Mouse (Mus musculus) midbrain, embryonic 14.5 days (tissue): Measurements from ENCODE around the gene Slc43a1. TPM values are rescaled to one million over a fixed set of nuclear protein-coding genes. Genes with fewer than 3 reads are reported as not detected.

ENCODE experiments used
- ATAC-seq: fragments of 200-750 bp; cut with Nextera tagmentation; 2 replicates; pipeline ENCODE4 v1.8.0; 2017; ENCODE audit warnings: moderate number of reproducible peaks, moderate library complexity; ENCODE audit not compliant: low FRiP score, low TSS enrichment
- DNase-seq: peaks from one replicate; pipeline ENCODE4 v3.0.0-alpha.2; 2015
- H3K27ac ChIP-seq: fragments of 300-500 bp; sonication (generic); replicated peaks from 2 replicates; pipeline ENCODE4 v1.5.1; 2014; ENCODE audit warnings: mild to moderate bottlenecking, low read depth, low read length, moderate library complexity
- H3K27me3 ChIP-seq: fragments of 300-500 bp; sonication (generic); 2 replicates; pipeline ENCODE4 v1.6.1; 2014; ENCODE audit warnings: low read length, control low read depth, mixed read lengths; ENCODE audit not compliant: control insufficient read depth, insufficient read depth
- H3K36me3 ChIP-seq: fragments of 300-500 bp; sonication (generic); 2 replicates; pipeline ENCODE4 v1.6.1; 2014; ENCODE audit warnings: low read length, control low read depth; ENCODE audit not compliant: control insufficient read depth, insufficient read depth
- H3K4me1 ChIP-seq: fragments of 300-500 bp; sonication (generic); 2 replicates; pipeline ENCODE4 v1.6.1; 2014; ENCODE audit warnings: mild to moderate bottlenecking, antibody characterized with exemption, low read length, control low read depth; ENCODE audit not compliant: control insufficient read depth, insufficient read depth
- H3K4me2 ChIP-seq: fragments of 300-500 bp; sonication (generic); 2 replicates; pipeline ENCODE4 v1.6.1; 2014; ENCODE audit warnings: mild to moderate bottlenecking, low read length, moderate library complexity
- H3K4me3 ChIP-seq: fragments of 300-500 bp; sonication (generic); replicated peaks from 2 replicates; pipeline ENCODE4 v1.5.1; 2014; ENCODE audit warnings: low read depth, low read length
- H3K9ac ChIP-seq: fragments of 300-500 bp; sonication (generic); replicated peaks from 2 replicates; pipeline ENCODE4 v1.6.1; 2014; ENCODE audit warnings: mild to moderate bottlenecking, low read length, moderate library complexity
- H3K9me3 ChIP-seq: fragments of 300-500 bp; sonication (generic); 2 replicates; pipeline ENCODE4 v1.6.1; 2016; ENCODE audit warnings: low read length, control low read depth, mixed read lengths; ENCODE audit not compliant: control insufficient read depth
- WGBS: fragments of 180-500 bp; shearing (Covaris S2); extraction: QIAGEN DNeasy Blood & Tissue Kit; methylation state at CpG from one replicate; pipeline ENCODE4 v1.1.7; 2014; 5-methylcytosine and 5-hydroxymethylcytosine counted together
- polyA plus RNA-seq: library from polyadenylated mRNA; unstranded; fragments of >200 nt; fragmentation: Nextera tagmentation; extraction: Ambion mirVana; gene quantifications from 2 replicates; pipeline ENCODE4 v1.2.1, GENCODE M21; 2014

The Slc43a1 gene
- polyA plus RNA-seq, 1 experiment from 2014 or later = 2.4 TPM

- Histone ChIP-seq H3K4me3 (no peak overlapping the region), H3K27me3 (no peaks in the 10 kb centered on the region), H3K27ac (no peak overlapping the region), H3K9ac (no peak overlapping the region), H3K4me1 (no peaks in the 10 kb centered on the region), H3K4me2 (peak overlapping the region; percentile 19), H3K9me3 (no peaks in the 10 kb centered on the region), H3K36me3 (no peaks in the 10 kb centered on the region)
- DNase-seq = no peak
- 34% methylated on average over 23 of the region's 23 CpGs for whole genome bisulfite sequencing
- ATAC-seq = no peak
Measured at GRCm38 (mm10) chr2:84851130-84852040, 12.7 kb downstream of the Slc43a1 start.

- Histone ChIP-seq H3K27me3 (no peaks in the 10 kb centered on the region), H3K4me3 (no peak overlapping the region), H3K4me2 (no peak overlapping the region), H3K36me3 (no peaks in the 10 kb centered on the region), H3K9me3 (no peaks in the 10 kb centered on the region), H3K9ac (no peak overlapping the region), H3K4me1 (no peaks in the 10 kb centered on the region), H3K27ac (no peak overlapping the region)
- DNase-seq (peak; percentile 76), ATAC-seq (peak; percentile 54; the same call in 1 of the 2 replicates)
- 68% methylated on average over 2 of the region's 2 CpGs for WGBS
Measured at GRCm38 (mm10) chr2:84855732-84856131, 17.1 kb downstream of the Slc43a1 start.

- no peak overlapping the region for H3K4me3 ChIP-seq
- DNase-seq = no peak
- H3K36me3 ChIP-seq = no peaks in the 10 kb centered on the region
- H3K9ac ChIP-seq = no peak overlapping the region
- ATAC-seq = no peak
- no peak overlapping the region for H3K4me2 ChIP-seq
- WGBS = 97% methylated on average over 1 of the region's 1 CpGs
- no peaks in the 10 kb centered on the region for H3K27me3 ChIP-seq
- H3K4me1 ChIP-seq = no peaks in the 10 kb centered on the region
- H3K9me3 ChIP-seq = no peaks in the 10 kb centered on the region
- H3K27ac ChIP-seq = no peak overlapping the region
Measured at GRCm38 (mm10) chr2:84858551-84858950, 19.9 kb downstream of the Slc43a1 start.

GRCm38 (mm10) chr2:84859991-84860780 lies 21.5 kb downstream of the Slc43a1 start:
- 90% methylated on average over 7 of the region's 7 CpGs for WGBS
- H3K4me2 ChIP-seq = no peak overlapping the region
- H3K9me3 ChIP-seq = no peaks in the 10 kb centered on the region
- H3K36me3 ChIP-seq = no peaks in the 10 kb centered on the region
- no peak overlapping the region for H3K9ac ChIP-seq
- H3K4me1 ChIP-seq = no peaks in the 10 kb centered on the region
- ATAC-seq (no peak), DNase-seq (no peak)
- H3K4me3 ChIP-seq = no peak overlapping the region
- no peak overlapping the region for H3K27ac ChIP-seq
- H3K27me3 ChIP-seq = no peaks in the 10 kb centered on the region

GRCm38 (mm10) chr2:84861430-84861829 lies 22.8 kb downstream of the Slc43a1 start:
- WGBS = 88% methylated on average over 3 of the region's 3 CpGs
- Histone ChIP-seq H3K9me3 (no peaks in the 10 kb centered on the region), H3K9ac (no peak overlapping the region), H3K4me1 (peaks cover 6% of the 10 kb centered on the region; the same call in 1 of the 2 replicates), H3K27ac (no peak overlapping the region), H3K4me3 (no peak overlapping the region), H3K27me3 (0 out of 2 replicates have a peak, but pooled peaks cover 6% of the 10 kb centered on the region), H3K36me3 (no peaks in the 10 kb centered on the region), H3K4me2 (no peak overlapping the region)
- no peak for DNase-seq
- ATAC-seq = no peak

GRCm38 (mm10) chr2:84862231-84862630 lies 23.6 kb downstream of the Slc43a1 start:
- Histone ChIP-seq H3K4me2 (no peak overlapping the region), H3K9ac (no peak overlapping the region), H3K4me1 (peaks cover 6% of the 10 kb centered on the region; the same call in 1 of the 2 replicates), H3K36me3 (no peaks in the 10 kb centered on the region), H3K9me3 (no peaks in the 10 kb centered on the region), H3K4me3 (no peak overlapping the region), H3K27me3 (0 out of 2 replicates have a peak, but pooled peaks cover 14% of the 10 kb centered on the region), H3K27ac (no peak overlapping the region)
- no peak for ATAC-seq
- DNase-seq = no peak
- 86% methylated on average over 3 of the region's 3 CpGs for WGBS

GRCm38 (mm10) chr2:84865616-84866571 lies 27.2 kb downstream of the Slc43a1 start:
- H3K9me3 ChIP-seq = no peaks in the 10 kb centered on the region
- ATAC-seq (peak; percentile 54), DNase-seq (peak; percentile 74)
- H3K27ac ChIP-seq = no peak overlapping the region
- peaks cover 19% of the 10 kb centered on the region for H3K27me3 ChIP-seq
- H3K4me1 ChIP-seq = peaks cover 6% of the 10 kb centered on the region; the same call in 1 of the 2 replicates
- peak overlapping the region; percentile 36; the same call in 1 of the 2 replicates for H3K9ac ChIP-seq
- WGBS = 1% methylated on average over 47 of the region's 47 CpGs
- H3K4me2 ChIP-seq = peak overlapping the region; percentile 68
- peak overlapping the region; percentile 35 for H3K4me3 ChIP-seq
- no peaks in the 10 kb centered on the region for H3K36me3 ChIP-seq

GRCm38 (mm10) chr2:84868521-84868943 lies 29.9 kb downstream of the Slc43a1 start:
- Histone ChIP-seq H3K27me3 (peaks cover 46% of the 10 kb centered on the region), H3K4me3 (no peak overlapping the region), H3K4me2 (no peak overlapping the region), H3K9me3 (no peaks in the 10 kb centered on the region), H3K27ac (no peak overlapping the region), H3K9ac (no peak overlapping the region), H3K36me3 (no peaks in the 10 kb centered on the region), H3K4me1 (peaks cover 12% of the 10 kb centered on the region; the same call in 1 of the 2 replicates)
- whole genome bisulfite sequencing = 10% methylated on average over 5 of the region's 5 CpGs
- no peak for ATAC-seq
- peak; percentile 58 for DNase-seq
